ENCODE assay signal across 10 mouse cellular contexts in genomic region chr2:173608020-173608958, GRCm38 (mm10). TPM values are rescaled to one million over a fixed set of nuclear protein-coding genes. Genes with fewer than 3 reads are reported as not detected.
DNase-seq lines count a peak whose midpoint lies in the region; ATAC-seq and TF ChIP-seq lines count a peak whose summit lies in the region.
"Had no signal": no experiment of that assay in that cellular context is flagged by ENCODE, and none has a peak within 500 bp of the region (broad histone marks: within the 10 kb centered on the region; RNA-seq: fewer than 3 reads in every experiment).

No protein-coding gene starts in this region.

- no peak overlapping the region for H3K4me2 ChIP-seq in hindbrain, embryonic 13.5 days
- no peak overlapping the region for H3K4me2 ChIP-seq in hindbrain, embryonic 11.5 days (replicated peaks; ENCODE audit: low read depth, low read length)
- no peak overlapping the region for H3K4me2 ChIP-seq in heart, embryonic 13.5 days
- no peak overlapping the region for H3K4me2 ChIP-seq in lung, postnatal 0 days (replicated peaks; ENCODE audit: low read depth, low read length)
- H3K4me2 ChIP-seq: neural tube, embryonic 12.5 days had no signal

- H3K9ac ChIP-seq in hindbrain, embryonic 13.5 days, result no peak overlapping the region
- H3K9ac ChIP-seq in hindbrain, embryonic 11.5 days (ENCODE audit: low read depth, low read length), result no peak overlapping the region
- no peak overlapping the region for H3K9ac ChIP-seq in heart, embryonic 13.5 days
- H3K9ac ChIP-seq in lung, postnatal 0 days (replicated peaks; ENCODE audit: low read depth), result no peak overlapping the region
- H3K9ac ChIP-seq: neural tube, embryonic 12.5 days had no signal

- H3K4me1 ChIP-seq in hindbrain, embryonic 13.5 days (replicated peaks), result peaks cover 57% of the 10 kb centered on the region
- H3K4me1 ChIP-seq in hindbrain, embryonic 11.5 days (replicated peaks; ENCODE audit: control insufficient read depth, insufficient read depth, low read length), result no peaks in the 10 kb centered on the region
- peaks cover 15% of the 10 kb centered on the region for H3K4me1 ChIP-seq in heart, embryonic 13.5 days
- peaks cover 3% of the 10 kb centered on the region; the same call in 1 of the 2 replicates for H3K4me1 ChIP-seq in lung, postnatal 0 days (ENCODE audit: insufficient read depth, low read depth, low read length)

- H3K9me3 ChIP-seq in hindbrain, embryonic 13.5 days, result no peaks in the 10 kb centered on the region
- no peaks in the 10 kb centered on the region for H3K9me3 ChIP-seq in hindbrain, embryonic 11.5 days (ENCODE audit: control insufficient read depth, low read length)
- H3K9me3 ChIP-seq in heart, embryonic 13.5 days, result no peaks in the 10 kb centered on the region
- H3K9me3 ChIP-seq in lung, postnatal 0 days (ENCODE audit: low read length), result no peaks in the 10 kb centered on the region
- H3K9me3 ChIP-seq: neural tube, embryonic 12.5 days had no signal

- DNase-seq in hindbrain, embryonic 11.5 days (ENCODE audit: low spot score), result no peak
- DNase-seq in adrenal gland, postnatal 10 days, result peak; percentile 77
- DNase-seq in lung, postnatal 0 days (ENCODE audit: low spot score), result peak; percentile 95
- DNase-seq in cerebellum, adult 9-10 months, result no peak
- no peak for DNase-seq in frontal cortex, adult 2 months (ENCODE audit: extremely low spot score in 1 of 2, low spot score in 1 of 2)
- no peak for DNase-seq in kidney, postnatal 36 days

- H3K27ac ChIP-seq in hindbrain, embryonic 13.5 days, result 0 out of 2 replicates have a peak overlapping the region, but pooled peaks have one; percentile 23
- no peak overlapping the region for H3K27ac ChIP-seq in hindbrain, embryonic 11.5 days (ENCODE audit: low read depth, low read length)
- H3K27ac ChIP-seq in heart, embryonic 13.5 days (replicated peaks), result peak overlapping the region; percentile 56
- peak overlapping the region; percentile 59 for H3K27ac ChIP-seq in lung, postnatal 0 days (ENCODE audit: low read length)
- H3K27ac ChIP-seq: neural tube, embryonic 12.5 days had no signal

- no peaks in the 10 kb centered on the region for H3K36me3 ChIP-seq in hindbrain, embryonic 13.5 days
- no peaks in the 10 kb centered on the region for H3K36me3 ChIP-seq in hindbrain, embryonic 11.5 days (ENCODE audit: control insufficient read depth, insufficient read depth, low read length)
- H3K36me3 ChIP-seq in heart, embryonic 13.5 days, result peaks cover 38% of the 10 kb centered on the region
- no peaks in the 10 kb centered on the region for H3K36me3 ChIP-seq in lung, postnatal 0 days (ENCODE audit: insufficient read depth, low read length)
- H3K36me3 ChIP-seq: neural tube, embryonic 12.5 days had no signal

- no peaks in the 10 kb centered on the region for H3K27me3 ChIP-seq in hindbrain, embryonic 13.5 days
- no peaks in the 10 kb centered on the region for H3K27me3 ChIP-seq in hindbrain, embryonic 11.5 days (ENCODE audit: control insufficient read depth, insufficient read depth, low read length)
- no peaks in the 10 kb centered on the region for H3K27me3 ChIP-seq in heart, embryonic 13.5 days (replicated peaks)
- no peaks in the 10 kb centered on the region for H3K27me3 ChIP-seq in lung, postnatal 0 days (replicated peaks; ENCODE audit: insufficient read depth, low read length)
- H3K27me3 ChIP-seq: CH12.LX; neural tube, embryonic 12.5 days had no signal

- TF ChIP-seq CTCF in lung, postnatal 0 days (IDR thresholded peaks at IDR 0.05), result no peak

- 84% methylated on average over 10 of the region's 10 CpGs for WGBS in hindbrain, embryonic 13.5 days
- WGBS in hindbrain, embryonic 11.5 days, result 86% methylated on average over 10 of the region's 10 CpGs
- whole genome bisulfite sequencing in heart, embryonic 13.5 days, result 64% methylated on average over 10 of the region's 10 CpGs
- 41% methylated on average over 10 of the region's 10 CpGs for WGBS in lung, postnatal 0 days

- TF ChIP-seq EP300 in lung, postnatal 0 days (IDR thresholded peaks at IDR 0.05), result peak; percentile 83

- 0 out of 2 replicates have a peak, but pooled peaks have one; percentile 9 for ATAC-seq in hindbrain, embryonic 13.5 days (ENCODE audit: low FRiP score)
- ATAC-seq in hindbrain, embryonic 11.5 days (ENCODE audit: low FRiP score), result no peak
- peak; percentile 70; the same call in 1 of the 2 replicates for ATAC-seq in heart, embryonic 13.5 days (ENCODE audit: extremely low read depth, insufficient number of reproducible peaks, low FRiP score, low TSS enrichment)
- ATAC-seq in lung, postnatal 0 days, result peak; percentile 99

- no peak overlapping the region for H3K4me3 ChIP-seq in hindbrain, embryonic 13.5 days
- no peak overlapping the region for H3K4me3 ChIP-seq in hindbrain, embryonic 11.5 days (ENCODE audit: low read depth, low read length)
- H3K4me3 ChIP-seq in heart, embryonic 13.5 days, result no peak overlapping the region
- no peak overlapping the region for H3K4me3 ChIP-seq in lung, postnatal 0 days (ENCODE audit: low read depth, low read length)
- H3K4me3 ChIP-seq: neural tube, embryonic 12.5 days had no signal

RNA-seq across cellular contexts. Expression of gene Ankrd60, which starts 30.1 kb away (rescaled TPM):
- not detected in 2 replicates for polyA plus RNA-seq in hindbrain, embryonic 13.5 days (2015; fragmentation: Nextera tagmentation; extraction: Ambion mirVana)
- not detected in 2 replicates for polyA plus RNA-seq in hindbrain, embryonic 11.5 days (2014; fragmentation: Nextera tagmentation; extraction: Ambion mirVana)
- total RNA-seq in adrenal gland, postnatal 10 days (2021), result not detected
- polyA plus RNA-seq in heart, embryonic 13.5 days (2015; fragmentation: Nextera tagmentation; extraction: Ambion mirVana), result not detected in 2 replicates
- not detected in 2 replicates for polyA plus RNA-seq in lung, postnatal 0 days (2015; fragmentation: Nextera tagmentation; extraction: Ambion mirVana)
- not detected in 2 replicates for polyA plus RNA-seq in frontal cortex, adult 2 months (2012; rRNA removed)
- total RNA-seq: CH12.LX had no signal
- polyA plus RNA-seq: neural tube, embryonic 12.5 days had no signal

RNA-seq across cellular contexts. Expression of gene Rab22a, which starts 51.3 kb away (rescaled TPM):
- polyA plus RNA-seq in hindbrain, embryonic 13.5 days (2015; fragmentation: Nextera tagmentation; extraction: Ambion mirVana), result 34.7 and 36.8 TPM in 2 replicates
- 42.3 and 44.6 TPM in 2 replicates for polyA plus RNA-seq in hindbrain, embryonic 11.5 days (2014; fragmentation: Nextera tagmentation; extraction: Ambion mirVana)
- 10 to 100 TPM; 28.3 to 29.8 TPM for total RNA-seq in adrenal gland, postnatal 10 days (2021)
- 25.5 and 26.0 TPM in 2 replicates for polyA plus RNA-seq in heart, embryonic 13.5 days (2015; fragmentation: Nextera tagmentation; extraction: Ambion mirVana)
- 27.3 and 29.0 TPM in 2 replicates for polyA plus RNA-seq in lung, postnatal 0 days (2015; fragmentation: Nextera tagmentation; extraction: Ambion mirVana)
- polyA plus RNA-seq in frontal cortex, adult 2 months (2012; rRNA removed), result 16.4 and 17.3 TPM in 2 replicates

Comparison
In these comparisons a context has a peak if more than half of its experiments do, and no peak if none do; other contexts are left out.
1. DNase-seq: peak in adrenal gland, postnatal 10 days (single experiment) and lung, postnatal 0 days (single experiment); none in hindbrain, embryonic 11.5 days (single experiment), cerebellum, adult 9-10 months (single experiment), frontal cortex, adult 2 months (0 of 2) and kidney, postnatal 36 days (0 of 2).